Mouse (Mus musculus): ENCODE measurements around the gene Nploc4. TPM values are rescaled to one million over a fixed set of nuclear protein-coding genes. Genes with fewer than 3 reads are reported as not detected.

Gene Nploc4
- polyA plus RNA-seq, 1 experiment from 2014 or later = 19.0 TPM

- H3K36me3 ChIP-seq (ENCODE audit: control insufficient read depth, insufficient read depth) = peaks cover 10% of the 10 kb centered on the region
- H3K9me3 ChIP-seq (replicated peaks; ENCODE audit: control insufficient read depth, low read length) = no peaks in the 10 kb centered on the region
- no peaks in the 10 kb centered on the region for H3K27me3 ChIP-seq (ENCODE audit: control insufficient read depth, insufficient read depth, low read depth, low read length)
- H3K4me2 ChIP-seq (ENCODE audit: low read depth, low read length) = no peak overlapping the region
- H3K4me3 ChIP-seq (ENCODE audit: low read depth, low read length) = no peak overlapping the region
- no peak overlapping the region for H3K9ac ChIP-seq (ENCODE audit: low read depth, low read length)
- peaks cover 26% of the 10 kb centered on the region for H3K4me1 ChIP-seq (ENCODE audit: control insufficient read depth, low read depth, low read length)
- H3K27ac ChIP-seq (ENCODE audit: low read length) = no peak overlapping the region
- ATAC-seq (ENCODE audit: low read depth) = no peak
- 72% methylated on average over 5 of the region's 5 CpGs for WGBS (ENCODE audit: insufficient replicate concordance)
Measured at GRCm38 (mm10) chr11:120464365-120464764, 26.9 kb upstream of the Nploc4 start.

GRCm38 (mm10) chr11:120463536-120463935 lies 26.0 kb upstream of the Nploc4 start:
- Histone ChIP-seq H3K4me2 (ENCODE audit: low read depth, low read length) (no peak overlapping the region), H3K36me3 (ENCODE audit: control insufficient read depth, insufficient read depth) (peaks cover 8% of the 10 kb centered on the region), H3K4me1 (ENCODE audit: control insufficient read depth, low read depth, low read length) (peaks cover 30% of the 10 kb centered on the region), H3K27me3 (ENCODE audit: control insufficient read depth, insufficient read depth, low read depth, low read length) (no peaks in the 10 kb centered on the region), H3K9me3 (replicated peaks; ENCODE audit: control insufficient read depth, low read length) (no peaks in the 10 kb centered on the region), H3K9ac (ENCODE audit: low read depth, low read length) (no peak overlapping the region), H3K27ac (ENCODE audit: low read length) (no peak overlapping the region), H3K4me3 (ENCODE audit: low read depth, low read length) (no peak overlapping the region)
- ATAC-seq (ENCODE audit: low read depth) = no peak
- WGBS (ENCODE audit: insufficient replicate concordance) = 80% methylated on average over 2 of the region's 2 CpGs

- H3K4me2 ChIP-seq (ENCODE audit: low read depth, low read length) = peak overlapping the region; percentile 92
- H3K27ac ChIP-seq (ENCODE audit: low read length) = peak overlapping the region; percentile 87; the same call in 1 of the 2 replicates
- ATAC-seq (ENCODE audit: low read depth) = no peak
- H3K4me3 ChIP-seq (ENCODE audit: low read depth, low read length) = peak overlapping the region; percentile 83
- 34% methylated on average over 6 of the region's 6 CpGs for WGBS (ENCODE audit: insufficient replicate concordance)
- no peaks in the 10 kb centered on the region for H3K27me3 ChIP-seq (ENCODE audit: control insufficient read depth, insufficient read depth, low read depth, low read length)
- peak overlapping the region; percentile 85 for H3K9ac ChIP-seq (ENCODE audit: low read depth, low read length)
- H3K9me3 ChIP-seq (replicated peaks; ENCODE audit: control insufficient read depth, low read length) = no peaks in the 10 kb centered on the region
- H3K4me1 ChIP-seq (ENCODE audit: control insufficient read depth, low read depth, low read length) = peaks cover 39% of the 10 kb centered on the region
- H3K36me3 ChIP-seq (ENCODE audit: control insufficient read depth, insufficient read depth) = peaks cover 8% of the 10 kb centered on the region
Measured at GRCm38 (mm10) chr11:120458847-120459597, 21.5 kb upstream of the Nploc4 start.

GRCm38 (mm10) chr11:120457772-120458751 lies 20.6 kb upstream of the Nploc4 start, which contains the start of the genes Oxld1 and Ccdc137:
TSS of gene Oxld1 (minus strand) at chr11:120458068.
TSS of gene Ccdc137 (plus strand) at chr11:120458115.
- Histone ChIP-seq H3K27ac (ENCODE audit: low read length) (peak within 1 kb of the TSS; percentile 87), H3K9ac (ENCODE audit: low read depth, low read length) (peak within 1 kb of the TSS; percentile 85), H3K4me2 (ENCODE audit: low read depth, low read length) (peak within 1 kb of the TSS; percentile 92), H3K4me1 (ENCODE audit: control insufficient read depth, low read depth, low read length) (peaks cover 39% of the 10 kb centered on the region), H3K27me3 (ENCODE audit: control insufficient read depth, insufficient read depth, low read depth, low read length) (no peaks in the 10 kb centered on the region), H3K4me3 (ENCODE audit: low read depth, low read length) (peak within 1 kb of the TSS; percentile 83), H3K36me3 (ENCODE audit: control insufficient read depth, insufficient read depth) (peaks cover 8% of the 10 kb centered on the region), H3K9me3 (replicated peaks; ENCODE audit: control insufficient read depth, low read length) (no peaks in the 10 kb centered on the region)
- 3% methylated on average over 62 of the region's 62 CpGs for WGBS (ENCODE audit: insufficient replicate concordance)
- peak; percentile 84 for ATAC-seq (ENCODE audit: low read depth)

- peaks cover 39% of the 10 kb centered on the region for H3K4me1 ChIP-seq (ENCODE audit: control insufficient read depth, low read depth, low read length)
- peak overlapping the region; percentile 83 for H3K4me3 ChIP-seq (ENCODE audit: low read depth, low read length)
- peak; percentile 35 for ATAC-seq (ENCODE audit: low read depth)
- H3K9me3 ChIP-seq (replicated peaks; ENCODE audit: control insufficient read depth, low read length) = no peaks in the 10 kb centered on the region
- H3K9ac ChIP-seq (ENCODE audit: low read depth, low read length) = peak overlapping the region; percentile 85
- 6% methylated on average over 14 of the region's 14 CpGs for WGBS (ENCODE audit: insufficient replicate concordance)
- peak overlapping the region; percentile 87 for H3K27ac ChIP-seq (ENCODE audit: low read length)
- H3K36me3 ChIP-seq (ENCODE audit: control insufficient read depth, insufficient read depth) = peaks cover 8% of the 10 kb centered on the region
- H3K27me3 ChIP-seq (ENCODE audit: control insufficient read depth, insufficient read depth, low read depth, low read length) = no peaks in the 10 kb centered on the region
- H3K4me2 ChIP-seq (ENCODE audit: low read depth, low read length) = peak overlapping the region; percentile 92
Measured at GRCm38 (mm10) chr11:120457370-120457769, 19.9 kb upstream of the Nploc4 start.

- Histone ChIP-seq H3K9ac (ENCODE audit: low read depth, low read length) (no peak overlapping the region; the same call in 1 of the 2 replicates), H3K4me2 (ENCODE audit: low read depth, low read length) (peak overlapping the region; percentile 30), H3K4me1 (ENCODE audit: control insufficient read depth, low read depth, low read length) (peaks cover 39% of the 10 kb centered on the region), H3K4me3 (ENCODE audit: low read depth, low read length) (no peak overlapping the region), H3K9me3 (replicated peaks; ENCODE audit: control insufficient read depth, low read length) (no peaks in the 10 kb centered on the region), H3K27ac (ENCODE audit: low read length) (peak overlapping the region; percentile 45), H3K27me3 (ENCODE audit: control insufficient read depth, insufficient read depth, low read depth, low read length) (no peaks in the 10 kb centered on the region), H3K36me3 (ENCODE audit: control insufficient read depth, insufficient read depth) (no peaks in the 10 kb centered on the region)
- ATAC-seq (ENCODE audit: low read depth) = peak; percentile 62
- 58% methylated on average over 7 of the region's 7 CpGs for WGBS (ENCODE audit: insufficient replicate concordance)
Measured at GRCm38 (mm10) chr11:120455413-120455812, 17.9 kb upstream of the Nploc4 start.

- no peak overlapping the region; the same call in 1 of the 2 replicates for H3K9ac ChIP-seq (ENCODE audit: low read depth, low read length)
- ATAC-seq (ENCODE audit: low read depth) = no peak
- no peaks in the 10 kb centered on the region for H3K36me3 ChIP-seq (ENCODE audit: control insufficient read depth, insufficient read depth)
- H3K27ac ChIP-seq (ENCODE audit: low read length) = peak overlapping the region; percentile 45
- H3K4me3 ChIP-seq (ENCODE audit: low read depth, low read length) = no peak overlapping the region
- H3K4me2 ChIP-seq (ENCODE audit: low read depth, low read length) = peak overlapping the region; percentile 30; the same call in 1 of the 2 replicates
- H3K9me3 ChIP-seq (replicated peaks; ENCODE audit: control insufficient read depth, low read length) = no peaks in the 10 kb centered on the region
- peaks cover 39% of the 10 kb centered on the region for H3K4me1 ChIP-seq (ENCODE audit: control insufficient read depth, low read depth, low read length)
- H3K27me3 ChIP-seq (ENCODE audit: control insufficient read depth, insufficient read depth, low read depth, low read length) = no peaks in the 10 kb centered on the region
- WGBS (ENCODE audit: insufficient replicate concordance) = 90% methylated on average over 4 of the region's 4 CpGs
Measured at GRCm38 (mm10) chr11:120454965-120455364, 17.5 kb upstream of the Nploc4 start.

- no peak within 1 kb of the TSS for H3K4me3 ChIP-seq (ENCODE audit: low read depth, low read length)
- no peaks in the 10 kb centered on the region for H3K36me3 ChIP-seq (ENCODE audit: control insufficient read depth, insufficient read depth)
- H3K4me1 ChIP-seq (ENCODE audit: control insufficient read depth, low read depth, low read length) = peaks cover 28% of the 10 kb centered on the region
- H3K4me2 ChIP-seq (ENCODE audit: low read depth, low read length) = no peak within 1 kb of the TSS
- no peaks in the 10 kb centered on the region for H3K9me3 ChIP-seq (replicated peaks; ENCODE audit: control insufficient read depth, low read length)
- no peak within 1 kb of the TSS for H3K27ac ChIP-seq (ENCODE audit: low read length)
- ATAC-seq (ENCODE audit: low read depth) = no peak
- H3K9ac ChIP-seq (ENCODE audit: low read depth, low read length) = no peak within 1 kb of the TSS
- H3K27me3 ChIP-seq (ENCODE audit: control insufficient read depth, insufficient read depth, low read depth, low read length) = no peaks in the 10 kb centered on the region
- 75% methylated on average over 4 of the region's 4 CpGs for whole genome bisulfite sequencing (ENCODE audit: insufficient replicate concordance)
Measured at GRCm38 (mm10) chr11:120453306-120453705, 15.8 kb upstream of the Nploc4 start, which contains the start of gene Pde6g. TSS of gene Pde6g (minus strand) at chr11:120453500.

All from liver, embryonic 16.5 days (tissue).